Mouse (Mus musculus): ENCODE results near the gene Lce3e.

Lce3e gene

GRCm38 (mm10) chr3:92966761-92967160 lies at the start of gene Lce3e:
TSS of gene Lce3e (plus strand) at chr3:92967061.
- DNase-seq (ENCODE audit: low spot score), result no peak

GRCm38 (mm10) chr3:92920364-92920763 lies 46.5 kb upstream of the Lce3e start:
- DNase-seq (ENCODE audit: low spot score), result no peak

- DNase-seq (ENCODE audit: low spot score), result no peak
Observed at GRCm38 (mm10) chr3:92926130-92926529, 40.7 kb upstream of the Lce3e start, which contains the start of gene Lce3a. TSS of gene Lce3a (minus strand) at chr3:92926230.

- DNase-seq (ENCODE audit: low spot score), result no peak
Observed at GRCm38 (mm10) chr3:92932679-92933078, 34.2 kb upstream of the Lce3e start, which contains the start of gene Lce3b. TSS of gene Lce3b (plus strand) at chr3:92932979.

- DNase-seq (ENCODE audit: low spot score), result no peak
Observed at GRCm38 (mm10) chr3:92944186-92944585, 22.7 kb upstream of the Lce3e start, which contains the start of gene Lce3c. TSS of gene Lce3c (plus strand) at chr3:92944486.

GRCm38 (mm10) chr3:92957090-92957489 lies 9.8 kb upstream of the Lce3e start, which contains the start of gene Lce3d:
TSS of gene Lce3d (plus strand) at chr3:92957390.
- no peak for DNase-seq (ENCODE audit: low spot score)

- DNase-seq (ENCODE audit: low spot score), result no peak
Observed at GRCm38 (mm10) chr3:92978484-92978883, 11.6 kb downstream of the Lce3e start.

GRCm38 (mm10) chr3:92991926-92992325 lies 25.1 kb downstream of the Lce3e start, which contains the start of gene Lce3f:
TSS of gene Lce3f (plus strand) at chr3:92992226.
- DNase-seq (ENCODE audit: low spot score), result no peak

- peak; percentile 39 for DNase-seq (ENCODE audit: low spot score)
Observed at GRCm38 (mm10) chr3:92998691-92999090, 31.8 kb downstream of the Lce3e start.

GRCm38 (mm10) chr3:93000621-93001020 lies 33.8 kb downstream of the Lce3e start:
- no peak for DNase-seq (ENCODE audit: low spot score)

- DNase-seq (ENCODE audit: low spot score), result no peak
Observed at GRCm38 (mm10) chr3:93002843-93003242, 36.0 kb downstream of the Lce3e start.

GRCm38 (mm10) chr3:93014378-93014801 lies 47.5 kb downstream of the Lce3e start:
- DNase-seq (ENCODE audit: low spot score), result no peak

GRCm38 (mm10) chr3:93014871-93015270 lies 48.0 kb downstream of the Lce3e start:
- no peak for DNase-seq (ENCODE audit: low spot score)

GRCm38 (mm10) chr3:93015460-93016104 lies 48.7 kb downstream of the Lce3e start, which contains the start of gene Crct1:
TSS of gene Crct1 (minus strand) at chr3:93015687.
- DNase-seq (ENCODE audit: low spot score), result no peak

All from layer of hippocampus, adult 9-10 months (tissue).